Mouse (Mus musculus) layer of hippocampus, adult 11-12 months (tissue): ENCODE data around the gene Ssna1.

Source experiments
- DNase-seq: peaks from one replicate; pipeline ENCODE4 v3.0.0; 2022; ENCODE audit warnings: low spot score

Ssna1 gene

GRCm38 (mm10) chr2:25229582-25229981 lies 42.7 kb downstream of the Ssna1 start:
- no peak for DNase-seq

GRCm38 (mm10) chr2:25228995-25229530 lies 43.2 kb downstream of the Ssna1 start:
- no peak for DNase-seq

GRCm38 (mm10) chr2:25228431-25228889 lies 43.8 kb downstream of the Ssna1 start:
- DNase-seq, result peak; percentile 91

- no peak for DNase-seq
Observed at GRCm38 (mm10) chr2:25227406-25227805, 44.8 kb downstream of the Ssna1 start.

GRCm38 (mm10) chr2:25226864-25227263 lies 45.4 kb downstream of the Ssna1 start:
- peak; percentile 71 for DNase-seq

- DNase-seq, result no peak
Observed at GRCm38 (mm10) chr2:25225811-25226379, 46.3 kb downstream of the Ssna1 start.

GRCm38 (mm10) chr2:25224766-25225752 lies 47.2 kb downstream of the Ssna1 start:
- peak; percentile 99 for DNase-seq

GRCm38 (mm10) chr2:25224492-25224765 lies 47.8 kb downstream of the Ssna1 start, which contains the start of gene Tubb4b:
Gene Tubb4b (minus strand): TSS chr2:25224702.
- DNase-seq, result no peak

GRCm38 (mm10) chr2:25223681-25224491 lies 48.4 kb downstream of the Ssna1 start:
- peak; percentile 76 for DNase-seq

GRCm38 (mm10) chr2:25221331-25221772 lies 50.9 kb downstream of the Ssna1 start:
- no peak for DNase-seq
